Mouse (Mus musculus): ENCODE results near the gene Stk38.
A peak's percentile ranks its signal among the peaks of the same experiment; 100 is the strongest.

Gene Stk38

DNA sequence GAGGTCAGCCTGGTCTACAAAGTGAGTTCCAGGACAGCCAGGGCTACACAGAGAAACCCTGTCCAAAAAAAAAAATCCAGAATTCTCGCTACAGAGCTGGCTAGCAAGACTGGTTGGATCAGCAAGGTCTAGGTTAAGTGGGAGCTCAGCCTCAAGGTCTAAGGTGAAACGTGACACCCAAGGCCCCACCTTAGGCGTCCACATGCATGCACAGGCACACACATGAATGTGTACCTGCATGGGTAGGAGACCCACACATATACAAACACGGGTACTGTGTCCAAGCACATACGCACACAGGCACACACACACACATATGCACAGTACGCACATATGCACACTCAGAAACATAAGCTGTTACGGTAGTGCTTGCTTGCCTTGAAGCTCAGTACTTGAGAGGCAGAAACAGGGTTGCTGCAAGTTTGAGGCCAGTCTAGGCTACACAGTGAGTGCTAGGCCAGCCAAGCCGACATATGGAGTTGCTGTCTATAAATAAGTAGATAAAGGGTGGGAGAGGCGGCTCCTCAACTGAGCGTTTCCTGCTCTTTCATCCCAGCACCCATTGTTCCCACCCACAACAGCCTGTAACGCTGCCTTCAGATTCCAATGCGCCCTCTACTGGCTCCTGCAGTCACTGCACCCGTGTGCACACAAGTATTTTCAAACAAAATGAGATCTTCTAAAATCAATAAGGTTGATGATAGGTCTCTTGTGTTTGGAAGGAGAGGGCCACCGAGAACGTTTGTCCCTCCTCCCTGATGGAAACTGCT is 80.7 kb downstream of the Stk38 start:
- peak; percentile 73 for DNase-seq (ENCODE audit: low read depth, low spot score)

DNA sequence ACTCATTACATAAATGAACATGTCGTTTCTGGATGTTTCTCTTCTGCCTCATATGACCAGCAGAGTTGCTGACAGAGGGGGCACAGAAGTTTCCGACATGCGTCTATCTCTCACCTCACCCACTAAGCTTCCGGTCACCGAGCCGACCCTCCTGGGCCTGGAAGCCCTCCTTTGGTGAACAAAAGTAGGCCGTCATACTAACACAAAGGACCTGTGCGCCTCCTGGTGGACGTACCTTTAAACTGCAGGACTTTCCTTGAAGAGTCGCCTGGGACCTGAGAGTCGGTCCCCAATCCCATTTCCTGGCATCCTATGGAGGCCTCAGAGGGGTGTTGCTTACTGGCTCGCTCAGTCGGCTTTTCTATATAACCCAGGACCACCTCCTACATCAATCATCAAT is 81.4 kb downstream of the Stk38 start:
- peak; percentile 90 for DNase-seq (ENCODE audit: low read depth, low spot score)

DNA sequence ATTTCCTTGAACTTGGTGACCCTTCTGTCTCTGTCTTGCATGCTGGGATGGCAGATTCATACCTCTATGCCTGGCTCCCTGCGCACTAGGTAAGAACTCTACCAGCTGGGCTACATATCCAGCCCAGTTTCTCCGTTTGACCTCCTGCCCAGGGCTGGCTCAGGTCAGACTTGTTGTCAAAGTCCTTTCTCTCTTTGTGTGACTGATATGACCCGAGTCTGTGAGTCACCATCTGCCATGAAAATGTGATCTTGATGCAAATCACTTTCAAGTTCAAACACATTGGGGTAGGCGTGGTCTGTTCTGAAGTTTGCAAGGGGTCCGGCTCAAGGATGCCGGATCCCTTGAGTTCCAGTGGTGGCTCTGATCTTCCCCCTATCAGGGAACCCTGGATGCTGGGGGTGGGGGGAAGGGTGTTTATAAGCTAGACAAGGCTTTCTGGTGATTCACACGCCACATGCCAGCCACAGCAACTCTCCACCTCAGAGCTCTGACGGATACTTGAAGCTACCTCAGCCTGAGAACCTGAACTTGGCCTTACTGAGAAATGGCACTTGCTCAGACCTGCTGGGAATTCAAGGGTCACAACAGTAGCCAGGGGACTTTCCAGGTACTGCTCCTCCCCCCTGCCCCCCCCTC is 82.7 kb downstream of the Stk38 start:
- no peak for DNase-seq (ENCODE audit: low read depth, low spot score)

DNA sequence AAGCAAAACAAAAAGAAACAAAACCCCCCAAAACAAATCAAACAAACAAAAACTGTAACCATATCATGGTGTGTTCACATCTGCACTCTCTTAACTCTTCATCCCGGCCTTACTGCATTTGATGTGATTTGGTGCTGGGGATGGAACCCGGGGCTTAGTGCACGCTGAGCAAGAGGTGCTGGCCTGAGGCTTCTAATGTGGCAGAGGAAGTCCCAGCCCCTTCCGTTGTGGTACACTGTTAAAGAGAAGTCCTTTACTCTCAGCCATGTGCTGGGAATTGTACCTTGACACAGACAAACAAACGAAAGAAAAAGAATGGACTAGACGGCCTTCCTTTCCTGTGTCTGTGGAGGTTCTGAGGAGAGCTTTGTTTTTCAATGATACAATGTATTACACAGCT is 85.7 kb downstream of the Stk38 start:
- no peak for DNase-seq (ENCODE audit: low read depth, low spot score)

DNA sequence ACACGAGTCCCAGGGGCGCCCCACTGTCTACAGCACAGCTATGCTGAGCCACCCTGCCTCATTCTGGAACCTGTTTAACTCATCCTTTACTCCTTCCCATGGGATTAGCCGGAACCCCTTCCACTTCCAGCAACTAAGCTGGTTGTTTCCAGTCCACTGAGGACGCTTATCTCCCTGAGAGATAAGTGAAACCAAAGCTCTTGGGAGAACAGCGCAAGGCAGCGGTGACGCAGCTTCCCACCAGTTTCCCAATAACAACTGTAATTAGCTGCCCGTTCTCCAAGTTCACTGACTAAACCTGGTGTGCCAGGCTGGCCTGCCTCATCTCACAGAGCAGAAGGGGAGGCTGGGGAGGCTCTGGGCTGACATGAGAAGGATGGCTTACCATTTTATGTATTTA is 86.7 kb downstream of the Stk38 start:
- DNase-seq (ENCODE audit: low read depth, low spot score) = peak; percentile 58

All from brain, adult 2 months (tissue).